In the genomic region with DNA sequence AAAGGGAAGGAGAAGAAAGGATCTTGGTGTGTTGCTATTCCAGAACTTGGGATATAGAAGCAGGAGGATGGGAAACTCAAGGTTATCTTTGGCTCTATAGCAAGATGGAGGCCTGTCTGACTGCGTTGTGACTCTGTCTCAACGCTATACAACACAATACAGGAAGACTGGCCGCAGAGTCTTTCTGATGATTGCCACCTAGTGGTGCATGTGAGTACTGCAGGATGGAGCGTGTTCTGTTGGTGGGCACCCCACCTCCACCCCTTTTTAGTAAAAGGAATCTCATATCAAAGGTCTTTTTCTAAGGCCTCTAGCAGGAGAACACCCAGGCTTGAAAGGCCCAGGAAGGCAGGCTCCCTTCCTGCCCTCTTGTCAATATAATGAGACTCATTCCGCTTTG, we compare ENCODE assay signal across 9 mouse cellular contexts. TPM values are rescaled to one million over a fixed set of nuclear protein-coding genes. Genes with fewer than 3 reads are reported as not detected.
DNase-seq lines count a peak whose midpoint lies in the region; TF ChIP-seq lines count a peak whose summit lies in the region.
"Had no signal": no experiment of that assay in that cellular context is flagged by ENCODE, and none has a peak within 500 bp of the region (broad histone marks: within the 10 kb centered on the region; RNA-seq: fewer than 3 reads in every experiment).

No protein-coding gene starts in this region.

- peak; percentile 88 for TF ChIP-seq CTCF in bone marrow macrophage, adult 2 months (IDR thresholded peaks at IDR 0.05; ENCODE audit: low read depth, low read length)

- H3K4me1 ChIP-seq in bone marrow macrophage, adult 2 months (ENCODE audit: control insufficient read depth, insufficient read depth, low read length), result peaks cover 2% of the 10 kb centered on the region; the same call in 1 of the 2 replicates

- H3K27ac ChIP-seq in bone marrow macrophage, adult 2 months (ENCODE audit: insufficient read depth, low read depth, low read length), result no peak overlapping the region
- H3K27ac ChIP-seq: heart, embryonic 15.5 days had no signal

- no peak overlapping the region for H3K4me3 ChIP-seq in bone marrow macrophage, adult 2 months (ENCODE audit: insufficient read depth, low read length)
- H3K4me3 ChIP-seq: heart, embryonic 15.5 days had no signal

- peak; percentile 68 for DNase-seq in ovary, postnatal 10 days (ENCODE audit: low spot score)
- no peak for DNase-seq in ovary, adult 18-20 months (ENCODE audit: low spot score)
- DNase-seq in forelimb bud, embryonic 11.5 days (ENCODE audit: low read depth, low spot score), result peak; percentile 79
- DNase-seq in kidney, postnatal 25 days, result peak; percentile 73 to 90
- peak; percentile 65 for DNase-seq in lung, adult 18-20 months
- peak; percentile 88 to 90 for DNase-seq in right cerebral cortex, adult 2 months (ENCODE audit: low spot score in 2 of 2)
- DNase-seq in urinary bladder, postnatal 4 days (ENCODE audit: low spot score in 2 of 2), result peak; percentile 58 to 84

- TF ChIP-seq POLR2A in bone marrow macrophage, adult 2 months (IDR thresholded peaks at IDR 0.05; ENCODE audit: borderline replicate concordance, low read depth, low read length), result no peak

RNA-seq across cellular contexts. Expression of gene Arhgap27, which starts 36.5 kb away (rescaled TPM):
- 23.8 and 24.6 TPM in 2 replicates for polyA plus RNA-seq in bone marrow macrophage, adult 2 months (2012; ENCODE audit: insufficient read depth, insufficient read length, missing spikeins)

RNA-seq across cellular contexts. Expression of gene Map3k14, which starts 59.7 kb away (rescaled TPM):
- polyA plus RNA-seq in bone marrow macrophage, adult 2 months (2012; ENCODE audit: insufficient read depth, insufficient read length, missing spikeins), result 17.9 and 18.7 TPM in 2 replicates
